Mouse (Mus musculus): ENCODE results near the gene Met. TPM values are rescaled to one million over a fixed set of nuclear protein-coding genes. Genes with fewer than 3 reads are reported as not detected.

Met gene
- polyA plus RNA-seq, 1 experiment: 10.2 TPM

DNA sequence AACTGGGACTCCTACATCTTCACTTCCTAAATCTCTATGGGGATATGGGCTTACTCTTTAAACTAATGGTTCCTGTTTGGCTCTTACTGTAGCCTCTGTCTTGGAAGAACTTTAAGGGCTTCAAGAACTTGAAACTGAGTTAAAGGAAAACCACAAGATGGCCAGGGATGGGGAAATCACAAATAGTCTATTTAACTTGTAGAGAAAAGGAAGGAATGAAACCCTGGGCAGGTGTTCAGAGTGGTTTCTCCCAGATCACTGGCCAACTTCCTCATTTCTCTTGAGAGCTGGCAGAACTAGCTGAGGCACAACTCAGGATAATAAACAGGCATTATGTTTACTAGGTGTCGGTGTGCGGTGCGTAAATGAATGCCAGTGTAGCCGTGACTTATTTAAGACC lies 17.5 kb downstream of the Met start:
- Histone ChIP-seq H3K79me2 (ENCODE audit: control insufficient read depth, insufficient read depth) (peaks cover 88% of the 10 kb centered on the region), H3K4me3 (ENCODE audit: insufficient read depth, poor library complexity, severe bottlenecking) (no peak overlapping the region), H3K27me3 (ENCODE audit: control insufficient read depth, insufficient read depth, insufficient read length) (no peaks in the 10 kb centered on the region), H3K79me3 (ENCODE audit: low read depth) (peaks cover 49% of the 10 kb centered on the region), H3ac (ENCODE audit: control insufficient read depth, insufficient read length, low read depth) (no peak overlapping the region), H3K36me3 (ENCODE audit: control insufficient read depth, insufficient read depth) (peaks cover 1% of the 10 kb centered on the region)
- no peak for TF ChIP-seq CTCF (IDR thresholded peaks at IDR 0.05; ENCODE audit: control insufficient read depth, insufficient read depth, insufficient read length)
- TF ChIP-seq MAX (IDR thresholded peaks at IDR 0.05): no peak
- TF ChIP-seq FOSL1 (IDR thresholded peaks at IDR 0.05; ENCODE audit: insufficient read depth, low read length, poor library complexity, severe bottlenecking): no peak
- TF ChIP-seq USF1 (IDR thresholded peaks at IDR 0.05; ENCODE audit: low read depth): no peak
- TF ChIP-seq CEBPB (IDR thresholded peaks at IDR 0.05; ENCODE audit: low read depth): no peak
- no peak for TF ChIP-seq MYOD1 (IDR thresholded peaks at IDR 0.05; ENCODE audit: control insufficient read depth, insufficient read length, low read depth)
- TF ChIP-seq MYOG (IDR thresholded peaks at IDR 0.05; ENCODE audit: control insufficient read depth, extremely low read depth, insufficient read length): no peak

DNA sequence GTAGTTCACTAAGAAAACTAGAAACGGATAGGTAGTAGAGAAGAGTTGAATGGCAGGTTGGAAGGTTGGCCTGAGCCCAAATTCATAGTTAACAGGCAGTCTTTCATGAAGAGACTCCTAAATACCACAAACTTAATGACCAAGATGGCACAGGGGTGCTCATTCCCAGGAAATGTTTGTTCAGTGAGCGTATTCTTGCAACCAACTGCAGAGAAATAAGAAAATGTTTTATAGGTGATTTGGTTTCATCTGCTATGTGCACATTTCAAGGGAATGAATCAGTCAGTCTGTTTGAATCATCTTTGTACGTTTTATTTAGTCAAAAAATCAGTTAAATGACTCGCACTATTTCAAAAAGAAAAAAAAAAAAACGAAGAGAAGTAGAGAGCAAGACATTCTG lies 21.6 kb downstream of the Met start:
- peaks cover 76% of the 10 kb centered on the region for H3K79me2 ChIP-seq (ENCODE audit: control insufficient read depth, insufficient read depth)
- H3K36me3 ChIP-seq (ENCODE audit: control insufficient read depth, insufficient read depth): peaks cover 32% of the 10 kb centered on the region
- no peak overlapping the region for H3K4me3 ChIP-seq (ENCODE audit: insufficient read depth, poor library complexity, severe bottlenecking)
- H3ac ChIP-seq (ENCODE audit: control insufficient read depth, insufficient read length, low read depth): no peak overlapping the region
- TF ChIP-seq FOSL1 (IDR thresholded peaks at IDR 0.05; ENCODE audit: insufficient read depth, low read length, poor library complexity, severe bottlenecking): no peak
- TF ChIP-seq CEBPB (IDR thresholded peaks at IDR 0.05; ENCODE audit: low read depth): no peak
- no peak for TF ChIP-seq MYOG (IDR thresholded peaks at IDR 0.05; ENCODE audit: control insufficient read depth, extremely low read depth, insufficient read length)
- TF ChIP-seq MYOD1 (IDR thresholded peaks at IDR 0.05; ENCODE audit: control insufficient read depth, insufficient read length, low read depth): no peak
- no peak for TF ChIP-seq MAX (IDR thresholded peaks at IDR 0.05)
- TF ChIP-seq CTCF (IDR thresholded peaks at IDR 0.05; ENCODE audit: control insufficient read depth, insufficient read depth, insufficient read length): no peak
- TF ChIP-seq USF1 (IDR thresholded peaks at IDR 0.05; ENCODE audit: low read depth): no peak
- H3K79me3 ChIP-seq (ENCODE audit: low read depth): peaks cover 44% of the 10 kb centered on the region
- no peaks in the 10 kb centered on the region for H3K27me3 ChIP-seq (ENCODE audit: control insufficient read depth, insufficient read depth, insufficient read length)

DNA sequence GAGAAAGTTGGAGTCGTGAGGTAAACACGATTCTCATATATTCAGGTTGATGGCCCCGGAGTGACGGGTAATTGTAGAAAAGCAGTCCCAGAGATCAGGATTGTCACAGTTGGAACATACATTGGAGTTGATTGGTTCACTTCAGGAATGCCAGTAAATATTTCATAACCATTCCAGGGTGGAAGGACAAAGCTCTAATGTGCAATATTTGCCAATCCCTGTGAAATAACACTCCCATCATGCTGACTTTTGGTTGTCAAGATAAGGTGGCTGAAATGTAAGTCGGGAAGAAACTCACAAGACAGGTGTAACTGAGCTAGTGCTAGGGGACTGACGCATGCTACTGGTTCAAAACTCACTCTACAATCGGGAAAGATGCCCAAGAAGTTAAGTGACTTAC lies 22.2 kb downstream of the Met start:
- TF ChIP-seq MYOG (IDR thresholded peaks at IDR 0.05; ENCODE audit: control insufficient read depth, extremely low read depth, insufficient read length): no peak
- TF ChIP-seq MAX (IDR thresholded peaks at IDR 0.05): no peak
- no peak for TF ChIP-seq CEBPB (IDR thresholded peaks at IDR 0.05; ENCODE audit: low read depth)
- TF ChIP-seq FOSL1 (IDR thresholded peaks at IDR 0.05; ENCODE audit: insufficient read depth, low read length, poor library complexity, severe bottlenecking): no peak
- TF ChIP-seq USF1 (IDR thresholded peaks at IDR 0.05; ENCODE audit: low read depth): no peak
- no peak for TF ChIP-seq MYOD1 (IDR thresholded peaks at IDR 0.05; ENCODE audit: control insufficient read depth, insufficient read length, low read depth)
- peaks cover 34% of the 10 kb centered on the region for H3K36me3 ChIP-seq (ENCODE audit: control insufficient read depth, insufficient read depth)
- no peak overlapping the region for H3ac ChIP-seq (ENCODE audit: control insufficient read depth, insufficient read length, low read depth)
- no peaks in the 10 kb centered on the region for H3K27me3 ChIP-seq (ENCODE audit: control insufficient read depth, insufficient read depth, insufficient read length)
- peaks cover 70% of the 10 kb centered on the region for H3K79me2 ChIP-seq (ENCODE audit: control insufficient read depth, insufficient read depth)
- H3K4me3 ChIP-seq (ENCODE audit: insufficient read depth, poor library complexity, severe bottlenecking): no peak overlapping the region
- H3K79me3 ChIP-seq (ENCODE audit: low read depth): peaks cover 40% of the 10 kb centered on the region

DNA sequence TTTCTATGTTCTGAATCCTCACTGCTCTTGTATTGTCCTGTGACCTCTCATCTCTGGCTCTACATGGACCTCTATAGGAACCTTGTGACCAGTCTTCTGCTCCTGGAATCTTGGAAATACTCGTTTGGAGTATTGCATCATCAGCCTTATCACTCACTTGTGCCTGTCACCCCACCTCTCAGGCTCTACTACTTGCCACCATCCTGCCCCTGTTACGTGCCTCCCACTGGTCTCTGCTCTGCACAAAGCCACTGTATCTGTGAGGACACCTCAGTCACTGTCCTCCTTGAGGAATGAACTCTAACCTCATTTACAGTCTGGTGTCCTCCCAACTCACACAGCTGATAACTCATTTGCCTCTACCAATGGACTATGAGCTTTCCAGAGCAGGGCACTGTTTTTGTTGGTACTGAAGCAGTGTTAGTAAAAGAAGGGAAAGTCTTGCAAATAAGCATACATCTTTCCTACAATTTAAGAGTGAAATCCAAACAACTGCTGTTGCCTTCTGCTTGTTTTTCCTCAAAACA lies 24.8 kb downstream of the Met start:
- no peak for TF ChIP-seq FOSL1 (IDR thresholded peaks at IDR 0.05; ENCODE audit: insufficient read depth, low read length, poor library complexity, severe bottlenecking)
- Histone ChIP-seq H3ac (ENCODE audit: control insufficient read depth, insufficient read length, low read depth) (no peak overlapping the region), H3K27me3 (ENCODE audit: control insufficient read depth, insufficient read depth, insufficient read length) (no peaks in the 10 kb centered on the region), H3K79me3 (ENCODE audit: low read depth) (peaks cover 23% of the 10 kb centered on the region), H3K4me3 (ENCODE audit: insufficient read depth, poor library complexity, severe bottlenecking) (no peak overlapping the region), H3K79me2 (ENCODE audit: control insufficient read depth, insufficient read depth) (peaks cover 54% of the 10 kb centered on the region), H3K36me3 (ENCODE audit: control insufficient read depth, insufficient read depth) (peaks cover 58% of the 10 kb centered on the region)

DNA sequence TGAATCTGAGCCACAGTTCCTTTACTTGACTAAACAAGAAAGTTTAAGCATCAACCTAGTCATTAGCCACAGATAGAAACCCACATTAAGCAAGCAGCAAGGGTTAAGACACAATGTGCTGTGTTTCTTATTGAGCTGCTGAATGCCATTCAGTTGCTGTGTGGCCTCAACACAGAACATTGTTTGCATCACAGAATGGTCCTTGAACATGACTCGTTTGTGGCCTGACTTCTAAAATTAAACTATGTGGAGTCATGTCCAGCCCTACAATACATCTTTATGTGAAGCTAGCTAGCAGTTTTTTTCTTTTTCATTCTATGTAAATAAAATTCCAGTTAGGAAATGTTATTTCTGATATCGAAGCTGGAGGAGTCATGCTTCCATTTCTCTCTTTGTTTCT lies 27.2 kb downstream of the Met start:
- peaks cover 23% of the 10 kb centered on the region for H3K79me3 ChIP-seq (ENCODE audit: low read depth)
- TF ChIP-seq CEBPB (IDR thresholded peaks at IDR 0.05; ENCODE audit: low read depth) (no peak), FOSL1 (IDR thresholded peaks at IDR 0.05; ENCODE audit: insufficient read depth, low read length, poor library complexity, severe bottlenecking) (no peak), CTCF (IDR thresholded peaks at IDR 0.05; ENCODE audit: control insufficient read depth, insufficient read depth, insufficient read length) (no peak), MYOD1 (IDR thresholded peaks at IDR 0.05; ENCODE audit: control insufficient read depth, insufficient read length, low read depth) (no peak), MYOG (IDR thresholded peaks at IDR 0.05; ENCODE audit: control insufficient read depth, extremely low read depth, insufficient read length) (no peak)
- no peak overlapping the region for H3K4me3 ChIP-seq (ENCODE audit: insufficient read depth, poor library complexity, severe bottlenecking)
- peaks cover 53% of the 10 kb centered on the region for H3K79me2 ChIP-seq (ENCODE audit: control insufficient read depth, insufficient read depth)
- H3K36me3 ChIP-seq (ENCODE audit: control insufficient read depth, insufficient read depth): peaks cover 68% of the 10 kb centered on the region
- H3K27me3 ChIP-seq (ENCODE audit: control insufficient read depth, insufficient read depth, insufficient read length): no peaks in the 10 kb centered on the region
- H3ac ChIP-seq (ENCODE audit: control insufficient read depth, insufficient read length, low read depth): no peak overlapping the region

- no peaks in the 10 kb centered on the region for H3K27me3 ChIP-seq (ENCODE audit: control insufficient read depth, insufficient read depth, insufficient read length)
- TF ChIP-seq FOSL1 (IDR thresholded peaks at IDR 0.05; ENCODE audit: insufficient read depth, low read length, poor library complexity, severe bottlenecking) (no peak), USF1 (IDR thresholded peaks at IDR 0.05; ENCODE audit: low read depth) (no peak), MAX (IDR thresholded peaks at IDR 0.05) (no peak), MYOD1 (IDR thresholded peaks at IDR 0.05; ENCODE audit: control insufficient read depth, insufficient read length, low read depth) (no peak), MYOG (IDR thresholded peaks at IDR 0.05; ENCODE audit: control insufficient read depth, extremely low read depth, insufficient read length) (no peak), CEBPB (IDR thresholded peaks at IDR 0.05; ENCODE audit: low read depth) (no peak), CTCF (IDR thresholded peaks at IDR 0.05; ENCODE audit: control insufficient read depth, insufficient read depth, insufficient read length) (no peak)
- H3K79me2 ChIP-seq (ENCODE audit: control insufficient read depth, insufficient read depth): peaks cover 53% of the 10 kb centered on the region
- H3K79me3 ChIP-seq (ENCODE audit: low read depth): peaks cover 20% of the 10 kb centered on the region
- H3K36me3 ChIP-seq (ENCODE audit: control insufficient read depth, insufficient read depth): peaks cover 63% of the 10 kb centered on the region
- no peak overlapping the region for H3ac ChIP-seq (ENCODE audit: control insufficient read depth, insufficient read length, low read depth)
- H3K4me3 ChIP-seq (ENCODE audit: insufficient read depth, poor library complexity, severe bottlenecking): no peak overlapping the region
Measured at GRCm38 (mm10) chr6:17491502-17491901, 27.9 kb downstream of the Met start.
